8 mouse cellular contexts compared by ENCODE assay signal in the genomic region with DNA sequence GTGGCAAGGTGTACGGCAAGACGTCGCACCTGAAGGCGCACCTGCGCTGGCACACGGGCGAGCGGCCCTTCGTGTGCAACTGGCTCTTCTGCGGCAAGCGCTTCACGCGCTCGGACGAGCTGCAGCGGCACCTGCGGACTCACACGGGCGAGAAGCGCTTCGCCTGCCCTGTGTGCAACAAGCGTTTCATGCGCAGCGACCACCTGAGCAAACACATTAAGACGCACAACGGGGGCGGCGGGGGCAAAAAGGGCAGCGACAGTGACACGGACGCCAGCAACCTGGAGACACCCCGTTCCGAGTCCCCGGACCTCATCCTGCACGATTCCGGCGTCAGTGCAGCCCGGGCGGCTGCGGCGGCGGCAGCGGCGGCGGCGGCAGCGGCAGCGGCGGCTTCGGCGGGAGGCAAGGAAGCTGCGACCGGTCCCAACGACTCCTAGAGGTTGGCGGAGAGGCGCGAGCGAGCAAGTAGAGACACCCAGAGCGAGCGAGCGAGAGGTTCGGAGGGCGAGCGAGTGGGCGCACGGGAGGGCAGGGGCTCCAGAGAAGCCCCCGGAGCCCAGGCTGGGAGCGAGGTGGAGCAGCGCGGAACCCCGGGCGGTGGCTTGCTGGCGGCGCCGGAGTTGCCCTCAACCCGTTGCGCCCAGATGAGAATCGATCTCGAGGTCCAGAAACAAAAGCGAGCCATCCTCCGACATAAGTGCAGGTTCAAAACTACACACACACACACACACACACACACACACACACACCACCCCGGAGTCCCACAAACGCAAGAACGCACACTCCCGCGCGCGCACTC. TPM values are rescaled to one million over a fixed set of nuclear protein-coding genes. Genes with fewer than 3 reads are reported as not detected.
DNase-seq lines count a peak whose midpoint lies in the region; ATAC-seq lines count a peak whose summit lies in the region.

No protein-coding gene starts in this region.

- H3K4me2 ChIP-seq in hindbrain, embryonic 13.5 days: peak overlapping the region; percentile 49
- H3K4me2 ChIP-seq in liver, embryonic 15.5 days: peak overlapping the region; percentile 66

- H3K27ac ChIP-seq in embryonic facial prominence, embryonic 10.5 days (replicated peaks): peak overlapping the region; percentile 72
- H3K27ac ChIP-seq in hindbrain, embryonic 13.5 days: peak overlapping the region; percentile 58
- no peak overlapping the region for H3K27ac ChIP-seq in liver, embryonic 15.5 days (replicated peaks)

- no peaks in the 10 kb centered on the region for H3K9me3 ChIP-seq in embryonic facial prominence, embryonic 10.5 days
- no peaks in the 10 kb centered on the region for H3K9me3 ChIP-seq in hindbrain, embryonic 13.5 days
- no peaks in the 10 kb centered on the region for H3K9me3 ChIP-seq in liver, embryonic 15.5 days (replicated peaks)

- DNase-seq in cerebellum, postnatal 10 days: peak; percentile 48 to 60
- peak; percentile 87 for DNase-seq in A20 (ENCODE audit: low read depth, low spot score)
- DNase-seq in embryonic facial prominence, embryonic 10.5 days (ENCODE audit: low spot score): peak; percentile 80
- peak; percentile 34 to 76 for DNase-seq in spleen, postnatal 4 days (ENCODE audit: low spot score in 2 of 2)
- DNase-seq in layer of hippocampus, adult 18-20 months (ENCODE audit: low spot score in 2 of 2): no peak

- H3K36me3 ChIP-seq in embryonic facial prominence, embryonic 10.5 days (replicated peaks): no peaks in the 10 kb centered on the region
- H3K36me3 ChIP-seq in hindbrain, embryonic 13.5 days: no peaks in the 10 kb centered on the region
- H3K36me3 ChIP-seq in liver, embryonic 15.5 days (replicated peaks): no peaks in the 10 kb centered on the region

- peak overlapping the region; percentile 61 for H3K9ac ChIP-seq in hindbrain, embryonic 13.5 days
- no peak overlapping the region for H3K9ac ChIP-seq in liver, embryonic 15.5 days

- H3K27me3 ChIP-seq in embryonic facial prominence, embryonic 10.5 days (replicated peaks; ENCODE audit: low read depth, poor library complexity, severe bottlenecking): peaks cover 100% of the 10 kb centered on the region
- H3K27me3 ChIP-seq in hindbrain, embryonic 13.5 days: peaks cover 84% of the 10 kb centered on the region
- H3K27me3 ChIP-seq in liver, embryonic 15.5 days: peaks cover 96% of the 10 kb centered on the region

- WGBS in embryonic facial prominence, embryonic 10.5 days: under 1% methylated on average over 88 of the region's 88 CpGs
- under 1% methylated on average over 86 of the region's 88 CpGs for WGBS in hindbrain, embryonic 13.5 days
- under 1% methylated on average over 88 of the region's 88 CpGs for WGBS in liver, embryonic 15.5 days (ENCODE audit: insufficient replicate concordance)

- peak overlapping the region; percentile 57 for H3K4me3 ChIP-seq in embryonic facial prominence, embryonic 10.5 days
- H3K4me3 ChIP-seq in hindbrain, embryonic 13.5 days: peak overlapping the region; percentile 44
- peak overlapping the region; percentile 42 for H3K4me3 ChIP-seq in liver, embryonic 15.5 days (replicated peaks)

- no peak for ATAC-seq in cerebellum, adult (ENCODE audit: insufficient number of reproducible peaks, low FRiP score, low TSS enrichment)
- ATAC-seq in hindbrain, embryonic 13.5 days (ENCODE audit: low FRiP score): no peak
- ATAC-seq in liver, embryonic 15.5 days (ENCODE audit: insufficient read depth): no peak

- H3K4me1 ChIP-seq in embryonic facial prominence, embryonic 10.5 days: peaks cover 75% of the 10 kb centered on the region
- H3K4me1 ChIP-seq in hindbrain, embryonic 13.5 days (replicated peaks): peaks cover 51% of the 10 kb centered on the region
- peaks cover 65% of the 10 kb centered on the region for H3K4me1 ChIP-seq in liver, embryonic 15.5 days (replicated peaks)

RNA-seq across cellular contexts. Expression of gene Sp9, which starts 2.6 kb away (rescaled TPM):
- 0.39 and 0.67 TPM in 2 replicates for polyA plus RNA-seq in embryonic facial prominence, embryonic 10.5 days (2016; fragmentation: Nextera tagmentation; extraction: Ambion mirVana)
- polyA plus RNA-seq in hindbrain, embryonic 13.5 days (2015; fragmentation: Nextera tagmentation; extraction: Ambion mirVana): 1.7 and 2.1 TPM in 2 replicates
- polyA plus RNA-seq in liver, embryonic 15.5 days (2015; fragmentation: Nextera tagmentation; extraction: Ambion mirVana): not detected in 2 replicates
- total RNA-seq in layer of hippocampus, adult 18-20 months (2021): 1 to 10 TPM; 3.7 to 4.3 TPM

RNA-seq across cellular contexts. Expression of gene Scrn3, which starts 38.1 kb away (rescaled TPM):
- 14.7 and 15.3 TPM in 2 replicates for polyA plus RNA-seq in embryonic facial prominence, embryonic 10.5 days (2016; fragmentation: Nextera tagmentation; extraction: Ambion mirVana)
- 9.0 and 9.9 TPM in 2 replicates for polyA plus RNA-seq in hindbrain, embryonic 13.5 days (2015; fragmentation: Nextera tagmentation; extraction: Ambion mirVana)
- polyA plus RNA-seq in liver, embryonic 15.5 days (2015; fragmentation: Nextera tagmentation; extraction: Ambion mirVana): 27.9 and 28.5 TPM in 2 replicates
- total RNA-seq in layer of hippocampus, adult 18-20 months (2021): 10 to 100 TPM; 22.6 to 22.9 TPM

RNA-seq across cellular contexts. Expression of gene Cir1, which starts 38.2 kb away (rescaled TPM):
- polyA plus RNA-seq in embryonic facial prominence, embryonic 10.5 days (2016; fragmentation: Nextera tagmentation; extraction: Ambion mirVana): 16.8 and 18.0 TPM in 2 replicates
- polyA plus RNA-seq in hindbrain, embryonic 13.5 days (2015; fragmentation: Nextera tagmentation; extraction: Ambion mirVana): 31.9 and 33.0 TPM in 2 replicates
- polyA plus RNA-seq in liver, embryonic 15.5 days (2015; fragmentation: Nextera tagmentation; extraction: Ambion mirVana): 14.1 and 17.4 TPM in 2 replicates
- 10 to 100 TPM; 31.0 to 31.4 TPM for total RNA-seq in layer of hippocampus, adult 18-20 months (2021)

RNA-seq across cellular contexts. Expression of gene Ola1, which starts 55.6 kb away (rescaled TPM):
- 100 and 101 TPM in 2 replicates for polyA plus RNA-seq in embryonic facial prominence, embryonic 10.5 days (2016; fragmentation: Nextera tagmentation; extraction: Ambion mirVana)
- polyA plus RNA-seq in hindbrain, embryonic 13.5 days (2015; fragmentation: Nextera tagmentation; extraction: Ambion mirVana): 91.7 and 93.5 TPM in 2 replicates
- 30.9 and 41.7 TPM in 2 replicates for polyA plus RNA-seq in liver, embryonic 15.5 days (2015; fragmentation: Nextera tagmentation; extraction: Ambion mirVana)
- total RNA-seq in layer of hippocampus, adult 18-20 months (2021): 100 to 1,000 TPM; 109 to 112 TPM

Comparison
In these comparisons a context has a peak if more than half of its experiments do, and no peak if none do; other contexts are left out.
1. DNase-seq: peak in cerebellum, postnatal 10 days (2 of 2), A20 (single experiment), embryonic facial prominence, embryonic 10.5 days (single experiment) and spleen, postnatal 4 days (2 of 2); none in layer of hippocampus, adult 18-20 months (0 of 2).
2. Peak in every context shown above with its lines, with median percentiles within 50 percentile points of each other: H3K4me3 ChIP-seq.